Mouse (Mus musculus) duodenum, adult 2 months (tissue): Measurements from ENCODE around the gene Gimap4. TPM values are rescaled to one million over a fixed set of nuclear protein-coding genes. Genes with fewer than 3 reads are reported as not detected.

Experiments used
- polyA plus RNA-seq: library from polyadenylated mRNA; depleted of rRNA; stranded (reverse); fragments of >200 nt; gene quantifications from 2 replicates; pipeline ENCODE4 v1.2.3, GENCODE M21; 2012; ENCODE audit warnings: low replicate concordance; rRNA removed

Gene Gimap4
- polyA plus RNA-seq = 1.3 and 6.1 TPM in 2 replicates

DNA sequence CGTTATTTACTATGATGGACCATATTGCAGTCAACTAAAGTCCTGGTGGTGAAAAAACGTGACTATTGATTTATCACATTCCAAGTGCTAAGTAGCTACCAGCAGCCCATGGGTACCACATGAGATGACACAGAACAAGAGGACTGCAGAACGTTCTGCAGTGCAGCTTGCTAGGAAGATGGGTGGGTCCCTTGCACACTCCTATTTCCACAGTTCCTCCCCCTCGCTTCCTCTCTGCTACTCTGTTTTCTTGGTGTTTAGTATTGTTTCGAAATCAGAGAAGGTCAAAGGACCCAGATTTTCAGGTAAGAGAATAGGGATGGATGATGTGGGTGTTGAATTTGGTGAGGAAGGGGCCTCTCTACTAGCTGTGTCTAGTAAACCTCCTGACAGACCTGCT is at the start of gene Gimap4:
Gimap4 (plus strand) TSS at position 231 of the 400 bp plus-strand sequence.

DNA sequence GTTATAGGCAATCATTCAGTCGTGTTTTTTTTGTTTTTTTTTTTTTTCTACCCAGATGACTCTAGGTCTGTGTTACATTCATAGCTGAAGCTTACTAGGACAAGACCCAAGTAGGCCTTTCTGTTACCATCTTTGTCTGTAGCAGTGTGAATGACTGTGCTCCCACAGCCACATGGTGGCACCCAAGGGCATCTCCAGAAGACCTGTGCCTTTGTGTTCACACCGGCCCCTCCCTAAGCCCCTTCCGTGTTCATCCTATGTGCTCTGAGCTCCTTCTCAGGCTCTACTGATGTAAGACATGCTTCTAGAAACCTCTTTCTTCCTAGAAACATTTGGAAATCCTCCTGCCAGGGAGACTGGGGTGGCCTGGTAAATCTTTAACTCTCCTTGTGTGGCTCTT is 37.4 kb upstream of the Gimap4 start, which contains the start of gene Gimap8:
Gimap8 (plus strand) TSS at position 240 of the 400 bp plus-strand sequence.

DNA sequence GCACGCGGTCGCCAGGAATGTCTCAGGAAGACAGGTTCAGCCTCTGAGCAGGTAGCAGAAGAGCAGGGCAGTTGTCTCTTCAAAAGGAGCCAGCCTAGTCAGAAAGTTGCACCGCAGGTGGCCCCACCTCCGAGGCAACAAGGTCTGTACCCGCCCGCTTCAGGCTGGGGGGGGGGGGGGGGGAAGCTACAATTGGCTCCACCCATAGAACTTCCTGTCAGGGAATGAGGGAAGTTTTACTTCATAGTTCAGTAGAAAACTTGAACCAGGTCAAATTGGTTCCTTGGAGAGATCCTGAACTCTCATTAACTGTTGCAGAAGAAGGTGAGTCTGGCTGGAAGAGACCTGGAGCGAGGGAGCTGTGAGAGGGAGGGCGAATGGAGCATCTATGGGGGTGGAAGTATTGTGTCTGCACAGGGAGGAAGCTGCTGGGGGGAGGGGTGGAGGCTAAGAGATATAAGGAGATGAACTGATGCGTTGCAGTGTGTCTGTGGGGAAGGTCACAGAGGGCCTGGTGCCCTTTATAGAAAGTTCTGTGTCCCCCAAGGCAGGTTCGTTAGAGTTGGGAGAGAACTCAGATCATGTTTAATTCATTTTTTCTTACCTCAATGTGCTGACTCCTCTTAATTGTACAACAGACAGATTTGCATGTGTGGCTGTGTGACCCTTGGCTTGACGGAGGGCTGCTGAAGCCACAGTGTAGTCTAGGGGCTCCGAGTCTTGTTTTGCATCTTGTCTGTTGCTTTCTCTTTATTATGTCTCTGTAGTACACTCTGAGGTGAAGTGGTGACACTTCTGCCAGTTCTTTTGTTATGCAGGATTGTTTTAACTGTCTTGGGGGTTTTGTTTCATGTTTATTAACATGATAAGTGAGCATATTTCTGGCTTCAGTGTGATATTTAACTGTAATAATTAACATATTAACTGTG is 8.2 kb upstream of the Gimap4 start, which contains the start of gene Gimap9:
Gimap9 (plus strand) TSS at position 199 of the 929 bp plus-strand sequence.

DNA sequence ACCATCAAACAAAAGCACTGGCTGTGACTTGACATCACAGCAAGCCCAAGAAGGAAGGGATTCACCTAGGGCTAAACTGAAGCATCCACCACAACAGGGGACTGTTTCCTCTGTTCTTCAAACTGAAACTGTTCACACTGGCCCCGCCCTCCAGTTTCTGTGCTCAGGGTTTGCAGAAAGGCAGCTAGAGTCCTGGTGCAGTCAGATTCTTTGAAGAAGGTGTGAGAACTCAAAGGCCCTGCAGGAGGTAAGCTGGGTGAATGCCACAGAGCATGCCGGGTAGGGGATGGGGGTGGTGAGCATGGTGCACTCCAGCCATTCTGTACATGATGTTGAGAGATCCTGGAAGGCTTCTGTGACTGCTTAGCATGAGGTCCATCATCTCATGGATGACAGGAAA is 34.1 kb downstream of the Gimap4 start, which contains the start of the genes Gm28053 and Gimap7:
Gm28053 (plus strand) TSS at position 153 of the 400 bp plus-strand sequence.
Gimap7 (plus strand) TSS at position 167 of the 400 bp plus-strand sequence.

DNA sequence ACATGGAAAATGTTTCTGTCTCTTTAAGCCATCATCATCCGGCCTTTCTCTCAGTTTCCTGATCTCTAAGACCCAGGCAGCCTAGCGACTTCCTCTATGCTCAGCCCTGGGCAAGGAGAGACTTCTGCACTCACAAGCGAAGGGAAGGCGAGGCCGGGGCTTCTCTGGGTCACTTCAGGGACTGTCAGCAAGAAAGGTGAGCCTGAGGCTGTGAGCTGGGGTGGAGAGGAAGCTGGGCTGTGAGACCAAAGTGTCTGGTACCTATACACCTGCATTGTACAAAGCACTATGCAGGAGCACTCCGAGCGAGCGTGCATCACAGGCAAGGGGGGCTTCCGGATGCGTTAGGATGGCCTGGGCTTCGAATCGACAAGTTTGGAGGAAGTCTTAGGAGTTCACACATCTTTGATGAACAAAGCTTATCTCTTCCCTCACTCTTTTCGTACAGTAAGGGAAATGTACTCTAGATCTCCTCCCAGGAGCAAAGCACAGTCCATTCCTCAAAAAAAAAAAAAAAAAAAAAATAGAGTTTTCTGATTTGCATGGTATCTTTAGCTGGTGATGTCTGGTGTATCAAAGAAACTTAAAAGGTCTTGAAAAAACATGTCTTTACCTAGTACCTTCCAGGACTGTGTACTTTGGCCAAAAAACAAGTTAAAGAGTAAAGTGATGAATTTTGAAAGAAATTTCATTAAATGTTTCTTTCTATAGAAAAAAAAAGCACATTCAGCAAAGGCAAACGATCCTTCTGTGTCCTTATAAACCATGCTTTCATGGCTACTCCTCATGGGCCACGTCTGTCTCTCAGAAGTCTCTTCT is 54.8 kb downstream of the Gimap4 start, which contains the start of gene Gimap1:
Gimap1 (plus strand) TSS at position 94 of the 819 bp plus-strand sequence.

Other genes starting within 250 kb of the Gimap4 start
- 21.7 and 31.1 TPM in 2 replicates for gene Zfp467, start 238.7 kb upstream of the Gimap4 start, polyA plus RNA-seq
- 0.99 and 1.9 TPM in 2 replicates for gene Sspo, start 236.3 kb upstream of the Gimap4 start, polyA plus RNA-seq
- gene Atp6v0e2, start 146.9 kb upstream of the Gimap4 start, polyA plus RNA-seq = 21.6 and 36.5 TPM in 2 replicates
- gene Lrrc61, start 129.8 kb upstream of the Gimap4 start, polyA plus RNA-seq = 17.9 and 19.5 TPM in 2 replicates
- gene Rarres2, start 111.8 kb upstream of the Gimap4 start, polyA plus RNA-seq = 29.5 and 42.3 TPM in 2 replicates
- gene Gm45021, start 94.9 kb upstream of the Gimap4 start, polyA plus RNA-seq = not detected in 2 replicates
- gene Repin1, start 90.7 kb upstream of the Gimap4 start, polyA plus RNA-seq = 8.1 and 17.1 TPM in 2 replicates
- gene Gm44965, start 90.6 kb upstream of the Gimap4 start, polyA plus RNA-seq = not detected in 2 replicates
- gene Zfp775, start 82.5 kb upstream of the Gimap4 start, polyA plus RNA-seq = 1.8 and 2.5 TPM in 2 replicates
- 0.48 and 0.78 TPM in 2 replicates for gene AI854703, start 57.8 kb upstream of the Gimap4 start, polyA plus RNA-seq
- gene Gimap8, start 37.3 kb upstream of the Gimap4 start, polyA plus RNA-seq = 0.27 and 0.54 TPM in 2 replicates
- 0.26 and 0.53 TPM in 2 replicates for gene Gimap9, start 8.4 kb upstream of the Gimap4 start, polyA plus RNA-seq
- gene Gimap6, start 23.7 kb downstream of the Gimap4 start, polyA plus RNA-seq = 0.92 and 2.6 TPM in 2 replicates
- not detected in 2 replicates for gene Gm28053, start 34.1 kb downstream of the Gimap4 start, polyA plus RNA-seq
- gene Gimap7, start 34.1 kb downstream of the Gimap4 start, polyA plus RNA-seq = 0.63 and 2.0 TPM in 2 replicates
- 10.2 and 21.6 TPM in 2 replicates for gene Gimap1, start 54.5 kb downstream of the Gimap4 start, polyA plus RNA-seq
- gene Gimap5, start 61.6 kb downstream of the Gimap4 start, polyA plus RNA-seq = 7.1 and 9.2 TPM in 2 replicates
- 3.7 and 11.7 TPM in 2 replicates for gene Gimap3, start 86.3 kb downstream of the Gimap4 start, polyA plus RNA-seq
- 106 and 117 TPM in 2 replicates for gene Tmem176a, start 156.4 kb downstream of the Gimap4 start, polyA plus RNA-seq
- gene Tmem176b, start 156.9 kb downstream of the Gimap4 start, polyA plus RNA-seq = 210 and 214 TPM in 2 replicates
- gene Aoc1, start 188.3 kb downstream of the Gimap4 start, polyA plus RNA-seq = 152 and 648 TPM in 2 replicates
- gene 1600015I10Rik, start 245.3 kb downstream of the Gimap4 start, polyA plus RNA-seq = not detected in 2 replicates